Mouse (Mus musculus) T-cell, adult 66 days (primary cell): ENCODE data around the gene Hilpda. TPM values are rescaled to one million over a fixed set of nuclear protein-coding genes. Genes with fewer than 3 reads are reported as not detected.

Experiments used
- total RNA-seq, 2 experiments: library from RNA; stranded (reverse); gene quantifications; 3 replicates in 1 of 2; 4 replicates in 1 of 2; pipeline ENCODE4 v1.2.4; 2023

The Hilpda gene
- 10 to 100 TPM; 11.1 to 12.2 TPM for total RNA-seq

GRCm38 (mm10) chr6:29272312-29273072 lies at the start of gene Hilpda:
Hilpda (plus strand) TSS chr6:29272488.

GRCm38 (mm10) chr6:29279293-29279692 lies 7.0 kb downstream of the Hilpda start, which contains the start of gene Fam71f2:
Fam71f2 (plus strand) TSS chr6:29279593.

GRCm38 (mm10) chr6:29318879-29319278 lies 46.6 kb downstream of the Hilpda start, which contains the start of gene Fam71f1:
Fam71f1 (plus strand) TSS chr6:29319140.

Other genes starting within 250 kb of the Hilpda start
- not detected for gene Lep, start 212.3 kb upstream of the Hilpda start, total RNA-seq
- gene Rbm28, start 107.5 kb upstream of the Hilpda start, total RNA-seq, result 10 to 100 TPM; 67.8 to 72.2 TPM
- gene Prrt4, start 92.9 kb upstream of the Hilpda start, total RNA-seq, result under 1 TPM; 0.15 TPM
- gene Impdh1, start 56.1 kb upstream of the Hilpda start, total RNA-seq, result 100 to 1,000 TPM; 130 to 147 TPM
- gene Fam71f2, start 7.1 kb downstream of the Hilpda start, total RNA-seq, result 1 to 10 TPM; 1.3 to 1.5 TPM
- not detected for gene Fam71f1, start 46.7 kb downstream of the Hilpda start, total RNA-seq
- gene Calu, start 75.6 kb downstream of the Hilpda start, total RNA-seq, result 10 to 100 TPM; 58.1 to 65.7 TPM
- gene Opn1sw, start 116.0 kb downstream of the Hilpda start, total RNA-seq, result not detected
- 1 to 10 TPM in 1 of 2 experiments, under 1 TPM in 1; 0.21 to 1.7 TPM for gene Ccdc136, start 123.8 kb downstream of the Hilpda start, total RNA-seq
- not detected for gene Flnc, start 160.8 kb downstream of the Hilpda start, total RNA-seq
- gene Atp6v1f, start 195.2 kb downstream of the Hilpda start, total RNA-seq, result 100 to 1,000 TPM; 153 to 159 TPM
- 10 to 100 TPM in 1 of 2 experiments, 1 to 10 TPM in 1; 9.8 to 12.1 TPM for gene Atp6v1fnb, start 198.9 kb downstream of the Hilpda start, total RNA-seq
- gene Kcp, start 235.5 kb downstream of the Hilpda start, total RNA-seq, result not detected